Mouse (Mus musculus) hindbrain, embryonic 12.5 days (tissue): ENCODE measurements around the gene Cep131. TPM values are rescaled to one million over a fixed set of nuclear protein-coding genes. Genes with fewer than 3 reads are reported as not detected.

Source experiments
- ATAC-seq: fragments of 200-750 bp; cut with Nextera tagmentation; 2 replicates; pipeline ENCODE4 v1.8.0; 2017; ENCODE audit warnings: moderate TSS enrichment; ENCODE audit not compliant: low FRiP score
- H3K27ac ChIP-seq: fragments of 300-500 bp; sonication (generic); 2 replicates; pipeline ENCODE4 v1.5.1; 2016; ENCODE audit warnings: mild to moderate bottlenecking
- H3K27me3 ChIP-seq: fragments of 300-500 bp; sonication (generic); 2 replicates; pipeline ENCODE4 v1.6.1; 2016; ENCODE audit warnings: mild to moderate bottlenecking
- H3K36me3 ChIP-seq: fragments of 300-500 bp; sonication (generic); 2 replicates; pipeline ENCODE4 v1.6.1; 2016; ENCODE audit warnings: mild to moderate bottlenecking
- H3K4me1 ChIP-seq: fragments of 300-500 bp; sonication (generic); 2 replicates; pipeline ENCODE4 v1.6.1; 2016
- H3K4me2 ChIP-seq: fragments of 300-500 bp; sonication (generic); replicated peaks from 2 replicates; pipeline ENCODE4 v1.6.1; 2016; ENCODE audit warnings: mild to moderate bottlenecking
- H3K4me3 ChIP-seq: fragments of 300-500 bp; sonication (generic); 2 replicates; pipeline ENCODE4 v1.5.1; 2016; ENCODE audit warnings: mild to moderate bottlenecking
- H3K9ac ChIP-seq: fragments of 300-500 bp; sonication (generic); 2 replicates; pipeline ENCODE4 v1.6.1; 2016; ENCODE audit warnings: mild to moderate bottlenecking, moderate library complexity
- H3K9me3 ChIP-seq: fragments of 300-500 bp; sonication (generic); replicated peaks from 2 replicates; pipeline ENCODE4 v1.6.1; 2016; ENCODE audit warnings: mild to moderate bottlenecking
- WGBS: fragments of 180-500 bp; shearing (Covaris S2); methylation state at CpG from one replicate; pipeline ENCODE4 v1.1.7; 2016; 5-methylcytosine and 5-hydroxymethylcytosine counted together
- polyA plus RNA-seq: library from polyadenylated mRNA; unstranded; fragments of >200 nt; fragmentation: Nextera tagmentation; extraction: Ambion mirVana; gene quantifications from 2 replicates; pipeline ENCODE4 v1.2.1, GENCODE M21; 2016

Gene Cep131
- polyA plus RNA-seq, 1 experiment from 2014 or later = 47.3 TPM

DNA sequence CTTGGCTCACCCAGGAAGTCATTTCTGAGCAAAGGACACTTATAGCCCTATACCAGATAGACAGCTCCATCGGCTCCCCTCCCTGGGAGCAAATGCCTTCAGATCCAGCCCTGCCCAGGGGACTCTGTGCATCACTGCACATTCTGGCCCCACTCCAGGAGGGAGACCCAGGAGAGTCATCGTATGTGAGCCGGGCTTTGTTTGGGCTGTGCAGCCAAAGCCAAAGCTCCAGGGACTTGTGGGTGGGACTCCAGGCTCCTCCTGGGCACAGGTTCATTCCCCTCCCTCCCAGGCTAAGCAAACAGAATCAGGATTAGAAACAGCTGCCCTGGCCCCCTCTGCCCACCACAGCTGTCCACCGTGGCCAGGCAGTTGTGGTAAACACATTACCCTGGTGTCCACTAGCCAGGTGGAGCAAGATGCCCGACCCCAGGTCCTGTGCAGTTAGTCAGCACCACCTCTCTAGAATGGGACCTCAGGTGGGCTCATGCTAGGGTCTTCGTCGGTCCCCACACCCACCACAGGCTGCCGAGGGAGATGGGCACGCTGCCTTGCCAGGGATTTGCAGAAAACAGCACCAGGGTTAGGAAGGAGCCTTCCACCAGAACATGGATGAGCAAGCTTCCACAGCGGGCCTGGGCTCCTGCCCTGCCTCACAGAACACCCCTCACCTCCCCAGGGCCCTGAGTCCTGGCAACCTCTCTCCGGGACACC is 40.6 kb downstream of the Cep131 start:
- ATAC-seq = 0 out of 2 replicates have a peak, but pooled peaks have one; percentile 12
- Histone ChIP-seq H3K4me2 (peak overlapping the region; percentile 96), H3K4me3 (peak overlapping the region; percentile 67), H3K27me3 (peaks cover 37% of the 10 kb centered on the region), H3K9ac (peak overlapping the region; percentile 86), H3K27ac (peak overlapping the region; percentile 77), H3K36me3 (no peaks in the 10 kb centered on the region), H3K9me3 (no peaks in the 10 kb centered on the region), H3K4me1 (peaks cover 53% of the 10 kb centered on the region)
- WGBS = 42% methylated on average over 11 of the region's 11 CpGs

DNA sequence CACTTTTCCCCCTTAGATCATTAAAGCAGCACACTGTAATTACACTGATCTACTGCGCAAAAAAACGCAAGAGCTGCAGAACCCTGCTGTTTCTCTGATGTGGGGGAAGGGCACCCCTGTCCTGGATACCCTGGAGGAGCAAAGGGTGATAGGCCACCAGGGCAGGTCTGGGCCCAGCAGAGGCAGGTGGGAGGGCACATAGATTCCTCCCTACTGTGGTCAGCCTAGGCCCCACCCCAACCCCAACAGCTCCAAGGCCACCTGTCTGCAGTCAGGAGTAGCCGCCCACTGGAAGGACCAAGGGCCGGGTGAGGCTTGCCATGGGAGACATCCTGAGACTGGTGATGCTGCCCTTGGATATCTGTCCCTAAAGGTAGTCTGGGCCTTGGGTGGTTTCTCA is 41.3 kb downstream of the Cep131 start:
- Histone ChIP-seq H3K9me3 (no peaks in the 10 kb centered on the region), H3K4me2 (peak overlapping the region; percentile 96), H3K4me1 (peaks cover 54% of the 10 kb centered on the region), H3K4me3 (peak overlapping the region; percentile 67), H3K9ac (0 out of 2 replicates have a peak overlapping the region, but pooled peaks have one; percentile 86), H3K27ac (no peak overlapping the region), H3K36me3 (no peaks in the 10 kb centered on the region), H3K27me3 (peaks cover 36% of the 10 kb centered on the region)
- ATAC-seq = no peak
- WGBS = 55% methylated on average over 4 of the region's 4 CpGs

DNA sequence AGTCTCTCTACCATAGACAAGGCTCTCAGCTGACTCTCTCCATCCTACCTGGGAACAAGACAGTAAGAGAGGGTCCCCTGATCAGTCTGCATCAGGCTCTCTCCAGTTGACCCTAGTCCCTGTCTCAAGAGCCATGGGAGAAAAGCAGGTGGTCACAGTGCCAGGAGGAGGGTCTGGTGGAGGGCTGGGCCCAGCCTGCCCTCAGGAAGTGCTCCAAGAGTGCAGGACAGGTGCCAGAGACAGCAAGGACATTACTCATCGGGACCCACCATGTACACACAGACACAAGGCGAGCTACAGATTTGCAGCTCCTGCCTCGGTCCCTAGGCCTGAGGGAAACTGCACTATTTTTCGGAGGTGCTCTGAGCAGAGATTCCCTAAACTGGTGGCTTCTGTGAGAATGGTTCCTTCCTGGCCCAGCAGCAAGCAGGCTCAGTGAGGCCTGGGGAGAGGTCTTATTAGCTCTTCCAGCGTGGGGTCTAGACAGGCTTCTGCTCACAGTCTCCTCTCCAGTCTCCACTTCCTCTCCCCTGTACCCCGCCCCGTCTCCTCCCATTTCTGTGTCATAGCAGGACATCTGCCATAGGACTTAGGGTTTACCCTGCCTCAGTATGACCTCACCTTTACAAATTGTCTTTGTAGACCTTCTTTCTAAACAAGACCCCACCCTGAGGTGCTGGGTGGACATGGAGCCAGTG is 44.3 kb downstream of the Cep131 start:
- no peaks in the 10 kb centered on the region for H3K36me3 ChIP-seq
- WGBS = 79% methylated on average over 7 of the region's 7 CpGs
- no peak overlapping the region for H3K9ac ChIP-seq

DNA sequence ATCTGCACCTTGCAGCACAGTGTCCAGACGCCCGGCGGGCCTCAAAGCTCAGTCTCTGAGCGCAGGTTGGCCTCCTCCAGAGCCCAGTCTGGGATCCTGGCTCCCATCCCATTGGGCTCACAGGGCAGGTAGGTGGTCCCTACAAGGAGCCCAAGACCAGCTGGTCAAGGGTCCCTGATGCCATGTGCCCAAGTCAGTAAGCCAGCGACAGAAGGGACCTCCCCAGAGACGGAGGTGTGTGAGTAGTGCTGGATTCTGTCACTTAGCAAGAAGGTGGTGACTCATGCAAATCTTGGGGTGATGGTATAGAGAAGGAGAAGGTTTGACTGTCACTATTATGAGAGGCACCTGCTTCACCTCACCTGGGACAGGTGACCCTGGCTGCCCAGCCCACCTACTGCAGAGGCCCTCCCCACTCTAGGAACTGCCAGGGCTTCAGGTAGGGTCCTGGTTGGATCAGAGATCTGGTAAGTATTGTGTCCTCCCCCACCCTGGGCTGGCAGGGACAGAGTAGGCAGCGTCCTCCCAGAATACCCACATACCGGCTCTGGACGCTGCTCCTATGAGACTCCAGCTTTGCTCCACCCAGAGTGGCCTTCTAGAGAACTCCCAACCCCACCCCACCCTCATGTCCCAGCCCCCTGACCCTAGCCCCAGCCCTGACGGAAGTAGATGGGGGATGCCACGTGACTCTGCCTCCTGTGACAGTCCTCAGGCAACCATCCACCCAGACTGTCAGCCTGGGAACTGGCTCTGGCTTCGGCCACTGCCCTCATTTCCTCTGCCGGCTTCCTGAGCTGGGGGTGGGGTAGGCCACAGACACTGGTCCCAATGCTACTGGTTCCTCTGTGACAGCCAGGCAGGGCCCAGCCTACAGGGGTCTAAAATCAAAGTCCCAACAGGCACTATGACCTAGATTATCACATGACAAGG is 45.2 kb downstream of the Cep131 start:
- 68% methylated on average over 13 of the region's 13 CpGs for WGBS
- Histone ChIP-seq H3K9ac (peak overlapping the region; percentile 20; the same call in 1 of the 2 replicates), H3K36me3 (no peaks in the 10 kb centered on the region), H3K27me3 (peaks cover 11% of the 10 kb centered on the region), H3K4me2 (no peak overlapping the region), H3K4me3 (no peak overlapping the region), H3K27ac (no peak overlapping the region), H3K4me1 (peaks cover 42% of the 10 kb centered on the region), H3K9me3 (no peaks in the 10 kb centered on the region)
- no peak for ATAC-seq

More for the DNA sequence above, 44.3 kb downstream of the Cep131 start:
- no peak for ATAC-seq
- H3K27ac ChIP-seq = 0 out of 2 replicates have a peak overlapping the region, but pooled peaks have one; percentile 8
- no peaks in the 10 kb centered on the region for H3K9me3 ChIP-seq
- H3K4me3 ChIP-seq = no peak overlapping the region
- H3K4me2 ChIP-seq = no peak overlapping the region
- peaks cover 46% of the 10 kb centered on the region for H3K4me1 ChIP-seq
- H3K27me3 ChIP-seq = peaks cover 17% of the 10 kb centered on the region

DNA sequence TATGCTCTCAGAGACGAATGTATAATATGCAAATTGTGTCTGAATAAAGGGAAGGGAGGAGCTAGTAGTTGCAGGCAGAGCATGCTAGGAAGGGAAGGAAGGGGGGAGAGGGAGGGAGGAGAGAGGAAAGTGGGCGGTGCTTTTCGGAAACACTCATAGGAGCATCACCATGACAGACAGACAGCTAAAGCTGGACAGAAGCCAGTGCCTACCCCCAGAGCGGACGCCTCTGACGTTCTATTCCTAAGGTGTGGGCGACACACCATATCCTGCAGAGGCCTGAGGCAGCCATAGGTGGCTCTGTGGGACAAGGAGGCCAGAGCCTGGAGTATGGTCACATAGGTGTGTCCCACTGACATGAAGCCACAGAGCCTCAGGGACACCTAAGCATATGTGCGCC is 46.2 kb downstream of the Cep131 start:
- no peak for ATAC-seq
- Histone ChIP-seq H3K9me3 (no peaks in the 10 kb centered on the region), H3K4me3 (no peak overlapping the region), H3K4me1 (peaks cover 32% of the 10 kb centered on the region), H3K36me3 (no peaks in the 10 kb centered on the region), H3K27ac (no peak overlapping the region), H3K4me2 (no peak overlapping the region), H3K9ac (no peak overlapping the region), H3K27me3 (peaks cover 2% of the 10 kb centered on the region; the same call in 1 of the 2 replicates)
- 70% methylated on average over 8 of the region's 8 CpGs for WGBS

DNA sequence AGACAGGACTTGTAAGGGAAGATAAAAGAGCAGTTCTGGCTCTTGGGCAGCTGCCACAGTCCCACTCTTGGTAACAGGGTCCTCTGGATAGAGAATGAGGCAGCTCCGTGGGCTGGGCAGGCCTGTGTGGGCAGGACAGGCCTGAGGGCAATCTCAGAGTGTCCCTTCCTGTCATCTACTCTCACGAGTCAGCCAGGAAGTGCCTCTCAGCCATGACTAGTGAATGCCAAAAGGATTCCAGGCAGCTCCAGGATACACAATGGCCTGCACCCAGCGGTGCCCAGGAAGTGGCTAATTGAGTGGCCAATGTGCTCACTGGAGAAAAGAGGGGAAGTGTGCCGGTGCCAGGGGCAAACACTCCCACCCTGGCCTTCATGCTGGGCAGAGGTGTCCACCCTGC is 47.0 kb downstream of the Cep131 start:
- ATAC-seq = no peak
- Histone ChIP-seq H3K9me3 (no peaks in the 10 kb centered on the region), H3K4me3 (no peak overlapping the region), H3K4me1 (peaks cover 24% of the 10 kb centered on the region), H3K27ac (peak overlapping the region; percentile 23; the same call in 1 of the 2 replicates), H3K27me3 (no peaks in the 10 kb centered on the region), H3K36me3 (no peaks in the 10 kb centered on the region), H3K9ac (no peak overlapping the region), H3K4me2 (no peak overlapping the region)
- 44% methylated on average over 4 of the region's 4 CpGs for whole genome bisulfite sequencing

DNA sequence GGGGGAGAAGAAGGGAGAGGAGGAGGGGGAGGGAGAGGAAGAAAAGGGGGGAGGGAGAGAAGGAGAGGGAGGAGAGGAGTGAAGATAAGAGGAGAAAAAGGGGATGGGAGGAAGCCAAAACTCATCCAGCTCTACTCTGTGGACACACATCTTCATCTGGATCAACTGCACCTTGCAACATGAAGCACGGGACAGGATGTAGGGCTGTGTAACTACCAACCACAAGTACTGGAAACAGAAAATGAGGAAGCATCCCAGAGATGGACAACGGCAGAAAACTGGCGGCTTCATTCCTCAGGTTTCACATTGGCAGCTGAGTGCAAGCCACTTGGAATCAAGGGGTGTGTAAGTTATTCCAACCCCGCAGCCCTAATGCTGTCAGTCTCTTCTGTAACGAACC is 51.9 kb downstream of the Cep131 start:
- WGBS = 76% methylated on average over 5 of the region's 5 CpGs
- Histone ChIP-seq H3K4me1 (0 out of 2 replicates have a peak, but pooled peaks cover 6% of the 10 kb centered on the region), H3K27ac (no peak overlapping the region), H3K4me2 (no peak overlapping the region), H3K27me3 (no peaks in the 10 kb centered on the region), H3K36me3 (no peaks in the 10 kb centered on the region), H3K4me3 (no peak overlapping the region), H3K9ac (no peak overlapping the region), H3K9me3 (no peaks in the 10 kb centered on the region)
- no peak for ATAC-seq

DNA sequence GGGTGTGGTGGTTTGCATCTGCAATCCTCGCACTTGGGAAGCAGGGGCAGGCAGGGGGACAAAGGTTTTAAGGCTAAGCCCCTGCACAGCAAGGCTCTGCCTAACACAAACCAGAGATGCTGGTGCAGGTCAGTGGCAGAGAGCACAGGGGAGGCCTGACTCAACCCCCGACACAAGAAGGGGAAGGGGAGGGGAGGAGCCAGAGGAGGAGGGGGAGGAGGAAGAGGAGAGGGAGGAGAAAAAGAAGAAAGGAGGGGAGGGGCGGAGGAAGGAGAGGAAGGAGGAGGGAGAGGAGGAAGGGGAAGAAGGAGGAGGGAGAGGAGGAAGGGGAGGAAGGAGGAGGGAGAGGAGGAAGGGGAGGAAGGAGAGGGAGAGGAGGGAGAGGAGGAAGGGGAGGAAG is 52.3 kb downstream of the Cep131 start:
- H3K4me2 ChIP-seq = no peak overlapping the region
- 27% methylated on average over 3 of the region's 3 CpGs for WGBS
- no peaks in the 10 kb centered on the region for H3K9me3 ChIP-seq
- no peak overlapping the region for H3K27ac ChIP-seq
- H3K4me1 ChIP-seq = 0 out of 2 replicates have a peak, but pooled peaks cover 1% of the 10 kb centered on the region
- no peaks in the 10 kb centered on the region for H3K36me3 ChIP-seq
- H3K9ac ChIP-seq = no peak overlapping the region
- ATAC-seq = no peak
- no peak overlapping the region for H3K4me3 ChIP-seq
- H3K27me3 ChIP-seq = no peaks in the 10 kb centered on the region

DNA sequence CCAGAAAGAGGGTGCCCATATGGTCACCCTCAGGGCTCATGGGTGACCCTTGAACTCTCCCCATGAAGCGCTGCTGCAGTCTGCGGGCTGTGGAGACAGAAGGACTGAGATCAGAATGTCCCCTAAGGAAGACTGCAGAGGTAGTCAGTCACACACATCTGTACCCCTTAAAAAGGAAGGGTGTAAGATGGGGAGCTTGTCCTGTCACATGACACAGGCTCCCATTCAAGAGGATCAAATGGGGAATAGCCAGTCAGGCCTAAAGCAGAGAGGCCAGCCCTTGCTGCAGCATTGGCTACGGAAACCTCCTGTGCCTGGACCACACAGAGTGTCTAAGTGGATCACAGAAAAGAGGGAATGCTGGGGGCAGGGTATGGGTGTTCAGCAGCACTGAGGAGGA is 53.2 kb downstream of the Cep131 start:
- Histone ChIP-seq H3K4me2 (no peak overlapping the region), H3K9me3 (no peaks in the 10 kb centered on the region), H3K27me3 (no peaks in the 10 kb centered on the region), H3K36me3 (no peaks in the 10 kb centered on the region), H3K27ac (no peak overlapping the region), H3K4me3 (no peak overlapping the region), H3K9ac (no peak overlapping the region), H3K4me1 (no peaks in the 10 kb centered on the region)
- no peak for ATAC-seq
- 69% methylated on average over 3 of the region's 3 CpGs for WGBS

DNA sequence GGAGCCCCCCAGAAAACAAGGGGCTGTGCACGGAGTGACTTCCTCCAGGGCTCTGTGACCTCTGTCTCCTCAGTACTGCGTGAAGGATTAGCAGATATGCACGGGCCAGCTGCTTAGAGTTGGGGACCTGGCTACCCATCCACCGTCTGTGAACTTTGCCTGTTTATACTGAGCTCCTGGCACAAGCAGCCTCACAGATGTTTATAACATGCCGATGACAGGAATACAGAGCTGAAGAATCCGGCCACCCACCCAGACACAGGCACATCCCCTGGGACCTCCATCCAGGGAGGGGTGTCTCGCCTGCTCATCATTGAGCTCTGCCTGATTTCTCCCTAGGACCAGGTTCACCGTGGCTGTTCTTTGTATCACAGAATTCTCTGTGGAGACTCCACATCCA is 54.6 kb downstream of the Cep131 start:
- H3K4me1 ChIP-seq = no peaks in the 10 kb centered on the region

DNA sequence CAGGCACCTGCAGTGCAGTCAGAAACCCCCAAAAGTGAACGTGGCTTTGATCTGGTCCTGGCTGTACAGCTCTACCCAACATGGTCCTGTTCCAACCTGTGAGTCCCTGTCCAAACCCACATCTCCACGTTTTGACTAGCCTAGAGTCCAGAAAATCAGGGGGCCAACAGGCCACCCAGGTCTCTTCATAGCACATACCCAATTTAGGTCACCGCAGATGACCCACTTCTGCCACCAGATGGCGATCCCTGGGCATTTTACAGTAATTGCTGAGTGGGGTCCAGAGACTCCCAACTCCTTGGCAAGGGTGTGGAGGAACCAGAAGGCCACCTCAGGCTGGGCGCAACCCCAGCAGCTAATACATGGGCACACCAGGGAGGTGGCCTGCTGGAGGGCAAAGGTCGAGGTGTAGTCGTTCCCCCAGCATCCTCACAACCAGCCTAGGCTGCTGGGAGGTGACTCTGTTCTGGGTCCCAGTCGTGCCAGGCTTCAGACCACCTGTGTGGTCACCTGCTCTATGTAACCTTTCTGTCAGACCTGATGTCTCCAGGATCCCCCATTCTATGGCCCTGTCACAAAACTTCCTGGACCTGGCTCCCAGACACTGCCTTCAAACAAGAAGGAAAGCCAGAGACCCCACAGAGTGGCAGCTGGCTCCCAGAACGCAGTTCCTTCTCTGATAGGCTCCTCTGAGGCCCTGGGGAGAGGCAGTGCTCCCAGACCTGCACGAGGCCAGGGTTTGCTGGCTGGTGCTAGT is 56.3 kb downstream of the Cep131 start:
- ATAC-seq = peak; percentile 63
- Histone ChIP-seq H3K27ac (no peak overlapping the region), H3K4me3 (no peak overlapping the region), H3K4me2 (no peak overlapping the region), H3K9me3 (no peaks in the 10 kb centered on the region), H3K27me3 (no peaks in the 10 kb centered on the region), H3K9ac (no peak overlapping the region), H3K36me3 (no peaks in the 10 kb centered on the region), H3K4me1 (no peaks in the 10 kb centered on the region)
- 33% methylated on average over 10 of the region's 10 CpGs for WGBS

More for the DNA sequence above, 54.6 kb downstream of the Cep131 start:
- H3K4me2 ChIP-seq = no peak overlapping the region
- no peak overlapping the region for H3K4me3 ChIP-seq
- H3K36me3 ChIP-seq = no peaks in the 10 kb centered on the region
- no peak for ATAC-seq
- no peak overlapping the region for H3K9ac ChIP-seq
- no peak overlapping the region for H3K27ac ChIP-seq
- no peaks in the 10 kb centered on the region for H3K9me3 ChIP-seq
- WGBS = 65% methylated on average over 8 of the region's 8 CpGs
- H3K27me3 ChIP-seq = no peaks in the 10 kb centered on the region
